Mouse (Mus musculus) ES-E14 (cell line): ENCODE data around the gene Abca4. TPM values are rescaled to one million over a fixed set of nuclear protein-coding genes. Genes with fewer than 3 reads are reported as not detected.

Experiments
- DNase-seq: peaks from one replicate; pipeline ENCODE4 v3.0.0-alpha.2; 2013; ENCODE audit warnings: low read depth, low spot score
- H3K27ac ChIP-seq: 2 replicates; pipeline ENCODE4 v1.5.1; 2012; ENCODE audit warnings: low read depth, mild to moderate bottlenecking, low read length, moderate library complexity, mixed read lengths; ENCODE audit not compliant: poor library complexity, insufficient read depth, severe bottlenecking
- H3K36me3 ChIP-seq: 2 replicates; pipeline ENCODE4 v1.6.1; 2012; ENCODE audit warnings: mild to moderate bottlenecking, low read length, moderate library complexity, mixed read lengths; ENCODE audit not compliant: control insufficient read depth, poor library complexity, insufficient read depth, severe bottlenecking
- H3K4me1 ChIP-seq, 2 experiments: fragments of 150-350 bp in 1 of 2; sonication (generic) in 1 of 2; 2 replicates each; pipeline ENCODE4 v1.6.1; 2012; ENCODE audit warnings: low read length in 2 of 2, mild to moderate bottlenecking in 1 of 2, mixed read lengths in 1 of 2; ENCODE audit not compliant: control insufficient read depth in 2 of 2, insufficient read depth in 2 of 2, poor library complexity in 1 of 2
- H3K4me3 ChIP-seq, 2 experiments: fragments of 150-350 bp in 1 of 2; sonication (generic) in 1 of 2; 2 replicates each; pipeline ENCODE4 v1.5.1; 2012; ENCODE audit warnings: low read length in 2 of 2, low read depth in 1 of 2, mild to moderate bottlenecking in 1 of 2, mixed read lengths in 1 of 2; ENCODE audit not compliant: insufficient read depth in 1 of 2, poor library complexity in 1 of 2, severe bottlenecking in 1 of 2
- H3K9ac ChIP-seq: 2 replicates; pipeline ENCODE4 v1.6.1; 2012; ENCODE audit warnings: low read depth, mild to moderate bottlenecking, low read length, mixed read lengths; ENCODE audit not compliant: poor library complexity, insufficient read depth, severe bottlenecking
- H3K9me3 ChIP-seq: fragments of 150-350 bp; sonication (generic); 2 replicates; pipeline ENCODE4 v1.6.1; 2012; ENCODE audit warnings: low read depth, mild to moderate bottlenecking, low read length; ENCODE audit not compliant: control insufficient read depth, insufficient read depth
- CHD2 ChIP-seq: IDR thresholded peaks from 2 replicates; pipeline ENCODE4 v1.6.1; 2014; ENCODE audit warnings: mild to moderate bottlenecking, low read depth, low read length, inconsistent platforms
- HCFC1 ChIP-seq: IDR thresholded peaks from 2 replicates; pipeline ENCODE4 v1.6.1; 2012; ENCODE audit warnings: low read length, inconsistent platforms, borderline replicate concordance; ENCODE audit not compliant: insufficient read depth
- MAFK ChIP-seq: IDR thresholded peaks from 2 replicates; pipeline ENCODE4 v1.6.1; 2014; ENCODE audit warnings: mild to moderate bottlenecking, low read depth, low read length, inconsistent platforms; ENCODE audit not compliant: insufficient read depth
- ZC3H11A ChIP-seq: IDR thresholded peaks from 2 replicates; pipeline ENCODE4 v1.6.1; 2012; ENCODE audit warnings: low read depth, mild to moderate bottlenecking, inconsistent platforms, low read length, borderline replicate concordance
- ZNF384 ChIP-seq: IDR thresholded peaks from 2 replicates; pipeline ENCODE4 v1.6.1; 2012; ENCODE audit warnings: low read depth, low read length, inconsistent platforms
- in situ Hi-C, 2 experiments: fragments of 600-800 bp; cut with MboI; formaldehyde crosslinking; loops; one replicate each; pipeline ENCODE4 v1.15.1; 2025; ENCODE audit warnings: low sequenced_read_pairs in 2 of 2, inconsistent platforms in 1 of 2; ENCODE audit not compliant: unreplicated experiment in 2 of 2
- total RNA-seq: library from RNA; depleted of rRNA; stranded (reverse); fragments of 300-350 nt; gene quantifications from 2 replicates; pipeline ENCODE4 v1.2.3, GENCODE M21; 2012

Abca4 gene
- total RNA-seq, 1 experiment = 2.3 TPM

GRCm38 (mm10) chr3:122208296-122209225 lies 164.3 kb downstream of the Abca4 start:
- peaks cover 0 to 4% of the 10 kb centered on the region in 2 experiments; a peak in 2 of 4 replicates for H3K4me1 ChIP-seq
- H3K9ac ChIP-seq = no peak overlapping the region
- no peaks in the 10 kb centered on the region for H3K9me3 ChIP-seq
- DNase-seq = no peak
- H3K27ac ChIP-seq = no peak overlapping the region
- in situ Hi-C loops = no loop called here
- H3K36me3 ChIP-seq = no peaks in the 10 kb centered on the region
- H3K4me3 ChIP-seq = no peak overlapping the region
- TF ChIP-seq HCFC1 = no peak
- TF ChIP-seq ZC3H11A = no peak
- no peak for TF ChIP-seq MAFK
- no peak for TF ChIP-seq ZNF384
- TF ChIP-seq CHD2 = no peak

- no peak for DNase-seq
- H3K9me3 ChIP-seq = no peaks in the 10 kb centered on the region
- H3K36me3 ChIP-seq = no peaks in the 10 kb centered on the region
- H3K27ac ChIP-seq = no peak overlapping the region
- H3K4me3 ChIP-seq = no peak overlapping the region
- TF ChIP-seq ZC3H11A = no peak
- in situ Hi-C loops = no loop called here
- H3K9ac ChIP-seq = no peak overlapping the region
- peaks cover 0 to 4% of the 10 kb centered on the region in 2 experiments; a peak in 2 of 4 replicates for H3K4me1 ChIP-seq
These were observed 165.3 kb downstream of the Abca4 start for GRCm38 (mm10) chr3:122209511-122209910.

GRCm38 (mm10) chr3:122210434-122210833 lies 166.2 kb downstream of the Abca4 start:
- in situ Hi-C loops = no loop called here
- no peak overlapping the region for H3K27ac ChIP-seq
- H3K9ac ChIP-seq = no peak overlapping the region

GRCm38 (mm10) chr3:122210846-122211245 lies 166.6 kb downstream of the Abca4 start:
- no peak overlapping the region for H3K4me3 ChIP-seq
- DNase-seq = no peak
- H3K9ac ChIP-seq = no peak overlapping the region
- no peaks in the 10 kb centered on the region for H3K36me3 ChIP-seq
- in situ Hi-C loops = no loop called here
- peaks cover 0 to 4% of the 10 kb centered on the region in 2 experiments; a peak in 2 of 4 replicates for H3K4me1 ChIP-seq
- no peak overlapping the region for H3K27ac ChIP-seq
- TF ChIP-seq ZNF384 = no peak
- TF ChIP-seq CHD2 = no peak
- TF ChIP-seq HCFC1 = no peak
- TF ChIP-seq MAFK = no peak
- TF ChIP-seq ZC3H11A = no peak
- no peaks in the 10 kb centered on the region for H3K9me3 ChIP-seq

More at GRCm38 (mm10) chr3:122210434-122210833, 166.2 kb downstream of the Abca4 start:
- peaks cover 0 to 4% of the 10 kb centered on the region in 2 experiments; a peak in 2 of 4 replicates for H3K4me1 ChIP-seq
- DNase-seq = no peak
- TF ChIP-seq ZC3H11A (no peak), MAFK (no peak), CHD2 (no peak), HCFC1 (no peak), ZNF384 (no peak)
- no peaks in the 10 kb centered on the region for H3K9me3 ChIP-seq
- H3K4me3 ChIP-seq = no peak overlapping the region
- H3K36me3 ChIP-seq = no peaks in the 10 kb centered on the region
